Mouse (Mus musculus) lung, postnatal 0 days (tissue): Measurements from ENCODE around the gene Scgb3a1. TPM values are rescaled to one million over a fixed set of nuclear protein-coding genes. Genes with fewer than 3 reads are reported as not detected.

Source experiments
- ATAC-seq: fragments of 200-750 bp; cut with Nextera tagmentation; 2 replicates; pipeline ENCODE4 v1.8.0; 2017; ENCODE audit warnings: moderate library complexity
- DNase-seq: peaks from one replicate; pipeline ENCODE4 v3.0.0-alpha.2; 2016; ENCODE audit warnings: low spot score
- H3K27ac ChIP-seq: fragments of 300-500 bp; sonication (generic); 2 replicates; pipeline ENCODE4 v1.5.1; 2014; ENCODE audit warnings: antibody characterized with exemption, mild to moderate bottlenecking, low read length, mixed read lengths
- H3K27me3 ChIP-seq: fragments of 300-500 bp; sonication (generic); replicated peaks from 2 replicates; pipeline ENCODE4 v1.6.1; 2014; ENCODE audit warnings: low read length, mixed read lengths; ENCODE audit not compliant: insufficient read depth
- H3K36me3 ChIP-seq: fragments of 300-500 bp; sonication (generic); 2 replicates; pipeline ENCODE4 v1.6.1; 2014; ENCODE audit warnings: low read length, mixed read lengths; ENCODE audit not compliant: insufficient read depth
- H3K4me1 ChIP-seq: fragments of 300-500 bp; sonication (generic); 2 replicates; pipeline ENCODE4 v1.6.1; 2014; ENCODE audit warnings: antibody characterized with exemption, low read depth, low read length, mixed read lengths; ENCODE audit not compliant: insufficient read depth
- H3K4me2 ChIP-seq: fragments of 300-500 bp; sonication (generic); replicated peaks from 2 replicates; pipeline ENCODE4 v1.6.1; 2014; ENCODE audit warnings: low read depth, mild to moderate bottlenecking, low read length, moderate library complexity, mixed read lengths
- H3K4me3 ChIP-seq: fragments of 300-500 bp; sonication (generic); 2 replicates; pipeline ENCODE4 v1.5.1; 2014; ENCODE audit warnings: low read depth, low read length
- H3K9ac ChIP-seq: fragments of 300-500 bp; sonication (generic); replicated peaks from 2 replicates; pipeline ENCODE4 v1.6.1; 2014; ENCODE audit warnings: low read depth, mild to moderate bottlenecking
- H3K9me3 ChIP-seq: fragments of 300-500 bp; sonication (generic); 2 replicates; pipeline ENCODE4 v1.6.1; 2016; ENCODE audit warnings: low read length, mixed read lengths
- CTCF ChIP-seq: IDR thresholded peaks from 2 replicates; pipeline ENCODE4 v1.5.1; 2016; ENCODE audit warnings: antibody characterized with exemption, mild to moderate bottlenecking
- EP300 ChIP-seq: IDR thresholded peaks from 2 replicates; pipeline ENCODE4 v1.6.1; 2016; ENCODE audit warnings: antibody characterized with exemption, mild to moderate bottlenecking, control low read depth
- WGBS: fragments of 180-500 bp; shearing (Covaris S2); extraction: QIAGEN DNeasy Blood & Tissue Kit; methylation state at CpG from one replicate; pipeline ENCODE4 v1.1.7; 2014; 5-methylcytosine and 5-hydroxymethylcytosine counted together
- polyA plus RNA-seq: library from polyadenylated mRNA; unstranded; fragments of >200 nt; fragmentation: Nextera tagmentation; extraction: Ambion mirVana; gene quantifications from 2 replicates; pipeline ENCODE4 v1.2.1, GENCODE M21; 2015

The Scgb3a1 gene
- polyA plus RNA-seq, 1 experiment from 2014 or later = 261 TPM

- TF ChIP-seq EP300 (no peak), CTCF (no peak)
- H3K4me2 ChIP-seq = no peak overlapping the region
- H3K36me3 ChIP-seq = no peaks in the 10 kb centered on the region
- no peaks in the 10 kb centered on the region for H3K4me1 ChIP-seq
- no peak overlapping the region for H3K9ac ChIP-seq
- H3K27ac ChIP-seq = no peak overlapping the region
- no peaks in the 10 kb centered on the region for H3K27me3 ChIP-seq
- 74% methylated on average over 12 of the region's 12 CpGs for WGBS
- no peaks in the 10 kb centered on the region for H3K9me3 ChIP-seq
- no peak for ATAC-seq
- no peak for DNase-seq
- no peak overlapping the region for H3K4me3 ChIP-seq
Observed at GRCm38 (mm10) chr11:49664262-49665140, 1.1 kb downstream of the Scgb3a1 start.

DNA sequence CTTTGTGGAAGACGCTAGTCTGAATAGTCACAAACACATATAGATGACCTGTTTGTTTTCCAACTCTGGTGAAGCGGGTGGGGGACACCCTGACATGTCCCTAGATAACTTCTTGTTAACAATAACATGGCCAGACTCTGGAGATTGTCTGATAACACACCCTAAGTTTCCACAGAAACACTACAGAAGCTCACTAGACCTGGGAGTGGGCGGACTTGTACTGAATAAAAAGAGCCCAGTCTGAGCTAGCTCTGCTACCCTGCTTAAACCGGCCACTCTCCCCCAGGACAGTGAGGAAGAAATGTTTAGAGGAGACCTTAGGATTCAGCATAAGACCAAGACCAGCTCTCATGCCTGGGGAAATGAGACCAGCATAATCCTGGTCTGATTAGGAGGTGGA is 2.1 kb downstream of the Scgb3a1 start:
- Histone ChIP-seq H3K9me3 (no peaks in the 10 kb centered on the region), H3K4me1 (no peaks in the 10 kb centered on the region), H3K27ac (no peak overlapping the region), H3K4me3 (no peak overlapping the region), H3K27me3 (no peaks in the 10 kb centered on the region), H3K9ac (no peak overlapping the region), H3K36me3 (no peaks in the 10 kb centered on the region), H3K4me2 (no peak overlapping the region)
- TF ChIP-seq CTCF (no peak), EP300 (no peak)
- 67% methylated on average over 4 of the region's 4 CpGs for WGBS
- ATAC-seq = peak; percentile 28; the same call in 1 of the 2 replicates
- DNase-seq = no peak

GRCm38 (mm10) chr11:49673433-49673832 is 10.0 kb downstream of the Scgb3a1 start:
- H3K4me1 ChIP-seq = no peaks in the 10 kb centered on the region
- H3K36me3 ChIP-seq = peaks cover 21% of the 10 kb centered on the region
- ATAC-seq (no peak), DNase-seq (no peak)
- no peak overlapping the region for H3K4me2 ChIP-seq
- H3K9ac ChIP-seq = no peak overlapping the region
- no peak overlapping the region for H3K4me3 ChIP-seq
- H3K27me3 ChIP-seq = no peaks in the 10 kb centered on the region
- no peak overlapping the region for H3K27ac ChIP-seq
- TF ChIP-seq EP300 = no peak
- 0 out of 2 replicates have a peak, but pooled peaks have one; percentile 6 for TF ChIP-seq CTCF
- H3K9me3 ChIP-seq = no peaks in the 10 kb centered on the region
- 75% methylated on average over 3 of the region's 3 CpGs for WGBS

DNA sequence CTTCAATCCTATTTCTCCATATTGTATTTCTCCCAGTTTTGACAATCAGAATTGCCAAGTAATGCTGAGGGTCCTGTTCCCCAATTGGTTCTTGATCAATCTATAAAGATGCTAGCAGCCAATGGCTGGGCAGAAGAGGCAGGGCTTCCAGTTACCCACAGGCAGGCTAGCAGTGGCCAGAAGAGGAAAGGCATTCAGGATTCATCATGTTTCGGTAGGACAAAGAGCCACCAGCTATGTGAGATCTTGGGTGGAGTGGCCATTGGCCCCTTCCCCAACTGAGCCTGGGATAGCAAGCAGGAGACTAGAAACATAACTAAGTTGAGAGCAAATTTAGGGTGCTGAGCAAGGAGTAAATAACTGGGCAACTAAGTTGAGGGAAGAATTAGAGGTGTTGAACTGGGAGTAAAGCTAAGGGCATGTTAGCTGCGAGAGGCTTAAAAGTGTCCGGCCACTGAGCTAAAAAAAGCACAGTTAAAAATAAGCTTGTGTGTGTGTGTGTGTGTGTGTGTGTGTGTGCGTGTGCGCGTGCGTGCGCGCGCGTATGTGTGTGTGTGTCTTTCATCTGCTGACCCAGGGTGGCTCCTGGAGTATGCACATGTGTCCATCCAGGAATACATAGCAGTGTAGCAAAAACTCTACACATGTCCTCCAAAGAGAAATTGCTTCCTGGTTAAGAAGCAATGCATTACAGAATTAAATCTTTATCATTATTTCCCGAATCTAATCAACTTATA is 21.0 kb downstream of the Scgb3a1 start:
- ATAC-seq = no peak
- TF ChIP-seq EP300 (no peak), CTCF (no peak)
- H3K4me2 ChIP-seq = no peak overlapping the region
- no peak overlapping the region for H3K9ac ChIP-seq
- H3K27ac ChIP-seq = no peak overlapping the region
- H3K27me3 ChIP-seq = no peaks in the 10 kb centered on the region
- DNase-seq = no peak
- 95% methylated on average over 12 of the region's 12 CpGs for WGBS
- no peaks in the 10 kb centered on the region for H3K4me1 ChIP-seq
- H3K9me3 ChIP-seq = no peaks in the 10 kb centered on the region
- peaks cover 20% of the 10 kb centered on the region for H3K36me3 ChIP-seq
- H3K4me3 ChIP-seq = no peak overlapping the region

DNA sequence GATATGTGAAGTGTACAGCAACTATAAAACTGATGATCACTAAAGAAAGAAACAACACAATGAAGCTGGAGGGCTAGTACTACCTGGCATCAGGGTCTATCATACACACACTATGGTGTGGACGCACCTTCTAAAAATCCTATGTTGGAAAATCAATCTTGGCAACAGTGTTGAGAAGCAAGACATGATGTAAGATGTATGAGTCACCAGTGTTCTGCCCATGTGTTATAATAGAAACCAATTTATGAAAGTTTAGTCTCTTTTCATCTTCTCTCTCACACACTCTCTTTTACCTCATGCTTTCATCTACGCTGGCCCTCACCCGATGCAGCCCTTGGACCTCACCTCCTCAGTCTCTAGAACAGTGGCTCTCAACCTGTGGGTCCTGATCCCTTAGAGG is 31.6 kb downstream of the Scgb3a1 start:
- no peak overlapping the region for H3K4me2 ChIP-seq
- no peak overlapping the region for H3K9ac ChIP-seq
- ATAC-seq = no peak
- no peak for TF ChIP-seq EP300
- no peak for TF ChIP-seq CTCF
- peak; percentile 34 for DNase-seq
- H3K36me3 ChIP-seq = peaks cover 13% of the 10 kb centered on the region; the same call in 1 of the 2 replicates
- no peaks in the 10 kb centered on the region for H3K9me3 ChIP-seq
- H3K4me1 ChIP-seq = no peaks in the 10 kb centered on the region; the same call in 1 of the 2 replicates
- no peak overlapping the region for H3K4me3 ChIP-seq
- H3K27me3 ChIP-seq = no peaks in the 10 kb centered on the region
- H3K27ac ChIP-seq = no peak overlapping the region
- WGBS = 93% methylated on average over 3 of the region's 3 CpGs

GRCm38 (mm10) chr11:49695695-49696094 is 32.3 kb downstream of the Scgb3a1 start:
- TF ChIP-seq EP300 = no peak
- DNase-seq (no peak), ATAC-seq (no peak)
- Histone ChIP-seq H3K36me3 (peaks cover 13% of the 10 kb centered on the region; the same call in 1 of the 2 replicates), H3K27me3 (no peaks in the 10 kb centered on the region), H3K9ac (no peak overlapping the region), H3K9me3 (no peaks in the 10 kb centered on the region), H3K4me3 (no peak overlapping the region), H3K4me2 (no peak overlapping the region), H3K27ac (no peak overlapping the region), H3K4me1 (no peaks in the 10 kb centered on the region; the same call in 1 of the 2 replicates)
- WGBS = 83% methylated on average over 2 of the region's 2 CpGs
